Mouse (Mus musculus): ENCODE measurements around the gene Gga1. TPM values are rescaled to one million over a fixed set of nuclear protein-coding genes. Genes with fewer than 3 reads are reported as not detected.

The Gga1 gene
- polyA plus RNA-seq, 1 experiment, result 56.5 TPM

- no peaks in the 10 kb centered on the region for H3K36me3 ChIP-seq (ENCODE audit: control insufficient read depth, insufficient read depth, low read length)
- no peak overlapping the region for H3K27ac ChIP-seq (ENCODE audit: insufficient read depth, low read depth, low read length)
- 79% methylated on average over 13 of the region's 13 CpGs for WGBS
- H3K27me3 ChIP-seq (replicated peaks; ENCODE audit: control insufficient read depth, insufficient read depth, low read length), result no peaks in the 10 kb centered on the region
- TF ChIP-seq POLR2A (IDR thresholded peaks at IDR 0.05; ENCODE audit: low read depth, low read length) (no peak), CTCF (conservative IDR thresholded peaks at IDR 0.05; ENCODE audit: insufficient read depth, insufficient read length, low read depth, low read length) (no peak)
- H3K4me1 ChIP-seq (ENCODE audit: control insufficient read depth, insufficient read depth, low read length), result no peaks in the 10 kb centered on the region
- H3K4me3 ChIP-seq (ENCODE audit: insufficient read depth, low read depth, low read length), result no peak overlapping the region
- DNase-seq, result no peak
Observed at GRCm38 (mm10) chr15:78894726-78895125, 17.7 kb downstream of the Gga1 start.

GRCm38 (mm10) chr15:78895741-78896140 is 18.8 kb downstream of the Gga1 start:
- 67% methylated on average over 2 of the region's 2 CpGs for WGBS
- no peaks in the 10 kb centered on the region for H3K4me1 ChIP-seq (ENCODE audit: control insufficient read depth, insufficient read depth, low read length)
- TF ChIP-seq CTCF (conservative IDR thresholded peaks at IDR 0.05; ENCODE audit: insufficient read depth, insufficient read length, low read depth, low read length) (no peak), POLR2A (IDR thresholded peaks at IDR 0.05; ENCODE audit: low read depth, low read length) (no peak)
- 0 out of 2 replicates have a peak overlapping the region, but pooled peaks have one; percentile 5 for H3K27ac ChIP-seq (ENCODE audit: insufficient read depth, low read depth, low read length)
- no peak for DNase-seq
- H3K27me3 ChIP-seq (replicated peaks; ENCODE audit: control insufficient read depth, insufficient read depth, low read length), result no peaks in the 10 kb centered on the region
- H3K36me3 ChIP-seq (ENCODE audit: control insufficient read depth, insufficient read depth, low read length), result no peaks in the 10 kb centered on the region
- H3K4me3 ChIP-seq (ENCODE audit: insufficient read depth, low read depth, low read length), result no peak overlapping the region

DNA sequence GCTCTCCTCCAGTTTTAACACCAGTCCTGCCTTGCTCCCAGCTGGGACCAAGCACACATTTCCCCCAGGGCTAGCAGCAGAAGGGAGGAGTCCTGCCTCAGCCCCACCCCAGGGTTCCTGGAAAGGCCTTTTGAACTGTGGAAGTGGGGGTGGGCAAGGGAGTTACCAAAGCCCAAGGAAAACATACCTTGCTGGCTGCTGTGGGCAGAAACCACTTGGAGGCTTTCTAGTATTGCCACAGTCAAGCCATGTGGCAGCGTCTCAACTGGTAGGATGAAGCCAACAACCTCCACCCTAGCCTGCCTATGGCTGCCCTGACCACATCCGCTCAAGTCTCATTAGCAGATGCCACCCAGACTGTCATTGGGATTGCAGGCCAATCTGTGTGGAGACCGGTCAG is 19.2 kb downstream of the Gga1 start:
- Histone ChIP-seq H3K4me1 (ENCODE audit: control insufficient read depth, insufficient read depth, low read length) (no peaks in the 10 kb centered on the region), H3K27ac (ENCODE audit: insufficient read depth, low read depth, low read length) (0 out of 2 replicates have a peak overlapping the region, but pooled peaks have one; percentile 5), H3K36me3 (ENCODE audit: control insufficient read depth, insufficient read depth, low read length) (no peaks in the 10 kb centered on the region), H3K27me3 (replicated peaks; ENCODE audit: control insufficient read depth, insufficient read depth, low read length) (no peaks in the 10 kb centered on the region), H3K4me3 (ENCODE audit: insufficient read depth, low read depth, low read length) (no peak overlapping the region)
- TF ChIP-seq POLR2A (IDR thresholded peaks at IDR 0.05; ENCODE audit: low read depth, low read length) (no peak), CTCF (conservative IDR thresholded peaks at IDR 0.05; ENCODE audit: insufficient read depth, insufficient read length, low read depth, low read length) (no peak)
- WGBS, result 79% methylated on average over 3 of the region's 3 CpGs
- peak; percentile 18 for DNase-seq

DNA sequence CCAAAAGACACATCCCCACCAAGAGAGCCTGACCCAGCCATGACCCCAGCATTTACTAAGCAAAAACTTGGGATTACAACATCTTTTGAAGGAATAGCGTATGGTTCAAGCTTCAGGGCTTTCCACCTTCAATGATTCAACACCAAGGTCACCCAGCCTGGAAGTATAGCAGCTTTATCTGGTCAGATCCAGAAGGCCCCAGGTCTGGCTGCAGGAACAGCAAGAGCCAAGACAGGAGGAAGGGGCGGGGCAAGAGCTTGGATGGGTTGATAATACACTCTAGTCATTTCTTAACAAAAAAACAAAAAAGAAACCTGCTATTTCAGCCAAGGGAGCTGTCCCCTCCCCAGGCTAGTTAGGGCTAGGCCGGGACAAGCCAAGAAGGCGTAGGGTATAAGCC is 20.5 kb downstream of the Gga1 start:
- TF ChIP-seq CTCF (conservative IDR thresholded peaks at IDR 0.05; ENCODE audit: insufficient read depth, insufficient read length, low read depth, low read length), result no peak
- no peak for TF ChIP-seq POLR2A (IDR thresholded peaks at IDR 0.05; ENCODE audit: low read depth, low read length)
- Histone ChIP-seq H3K36me3 (ENCODE audit: control insufficient read depth, insufficient read depth, low read length) (no peaks in the 10 kb centered on the region), H3K27me3 (replicated peaks; ENCODE audit: control insufficient read depth, insufficient read depth, low read length) (no peaks in the 10 kb centered on the region), H3K4me3 (ENCODE audit: insufficient read depth, low read depth, low read length) (no peak overlapping the region), H3K27ac (ENCODE audit: insufficient read depth, low read depth, low read length) (0 out of 2 replicates have a peak overlapping the region, but pooled peaks have one; percentile 26), H3K4me1 (ENCODE audit: control insufficient read depth, insufficient read depth, low read length) (no peaks in the 10 kb centered on the region)
- 83% methylated on average over 4 of the region's 4 CpGs for WGBS
- DNase-seq, result peak; percentile 46

DNA sequence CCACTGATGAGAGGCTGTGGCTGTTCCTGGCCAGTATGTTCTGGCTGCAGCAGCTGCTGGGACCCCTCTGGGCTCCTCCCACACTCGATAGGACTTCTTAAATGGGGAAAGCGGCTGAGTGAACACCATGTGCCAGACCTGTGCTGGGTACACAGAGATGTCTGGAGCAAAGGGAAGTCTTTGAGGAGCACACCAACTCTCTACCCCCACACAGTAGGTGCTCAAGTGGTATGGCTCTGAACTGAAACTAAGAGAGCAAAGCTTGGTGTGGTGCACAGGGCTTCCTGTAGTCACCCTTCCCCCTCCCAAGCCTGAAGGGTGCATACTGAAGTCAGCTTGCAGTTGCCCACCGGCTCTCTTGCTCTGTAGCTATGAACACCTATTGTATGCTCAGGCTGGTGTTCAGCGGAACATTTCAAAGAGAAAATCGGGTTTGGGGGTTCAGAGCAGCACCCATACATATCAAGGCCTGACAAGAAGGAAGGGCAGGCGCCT is 21.6 kb downstream of the Gga1 start:
- no peak for TF ChIP-seq CTCF (conservative IDR thresholded peaks at IDR 0.05; ENCODE audit: insufficient read depth, insufficient read length, low read depth, low read length)
- TF ChIP-seq POLR2A (IDR thresholded peaks at IDR 0.05; ENCODE audit: low read depth, low read length), result no peak
- no peak for DNase-seq
- Histone ChIP-seq H3K4me1 (ENCODE audit: control insufficient read depth, insufficient read depth, low read length) (no peaks in the 10 kb centered on the region), H3K4me3 (ENCODE audit: insufficient read depth, low read depth, low read length) (no peak overlapping the region), H3K27ac (ENCODE audit: insufficient read depth, low read depth, low read length) (peak overlapping the region; percentile 8; the same call in 1 of the 2 replicates), H3K36me3 (ENCODE audit: control insufficient read depth, insufficient read depth, low read length) (no peaks in the 10 kb centered on the region), H3K27me3 (replicated peaks; ENCODE audit: control insufficient read depth, insufficient read depth, low read length) (no peaks in the 10 kb centered on the region)
- WGBS, result 66% methylated on average over 6 of the region's 6 CpGs

DNA sequence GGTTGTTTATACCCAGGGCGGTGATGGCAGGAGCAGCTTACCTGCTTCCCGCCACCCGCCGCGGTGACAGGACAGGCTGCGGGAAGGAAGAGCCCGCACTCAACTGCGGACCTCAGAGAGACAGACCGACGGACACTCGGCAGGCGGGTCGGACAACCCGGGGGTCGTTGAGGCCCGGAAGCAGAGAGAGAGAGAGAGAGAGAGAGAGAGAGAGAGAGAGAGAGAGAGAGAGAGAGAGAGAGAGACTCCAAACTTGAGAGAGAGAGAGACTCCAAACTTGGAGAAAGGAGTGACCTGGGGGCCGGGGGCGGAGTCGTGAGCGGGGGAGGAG is 22.4 kb downstream of the Gga1 start, which contains the start of gene Gm49510:
TSS of gene Gm49510 (plus strand) at position 259 of the 331 bp plus-strand sequence.
- DNase-seq, result peak; percentile 33
- Histone ChIP-seq H3K36me3 (ENCODE audit: control insufficient read depth, insufficient read depth, low read length) (no peaks in the 10 kb centered on the region), H3K27ac (ENCODE audit: insufficient read depth, low read depth, low read length) (peak within 1 kb of the TSS; percentile 43), H3K27me3 (replicated peaks; ENCODE audit: control insufficient read depth, insufficient read depth, low read length) (no peaks in the 10 kb centered on the region), H3K4me3 (ENCODE audit: insufficient read depth, low read depth, low read length) (peak within 1 kb of the TSS; percentile 83), H3K4me1 (ENCODE audit: control insufficient read depth, insufficient read depth, low read length) (no peaks in the 10 kb centered on the region)
- TF ChIP-seq POLR2A (IDR thresholded peaks at IDR 0.05; ENCODE audit: low read depth, low read length) (no peak), CTCF (conservative IDR thresholded peaks at IDR 0.05; ENCODE audit: insufficient read depth, insufficient read length, low read depth, low read length) (no peak)
- 4% methylated on average over 19 of the region's 20 CpGs for WGBS

GRCm38 (mm10) chr15:78899740-78900584 is 23.0 kb downstream of the Gga1 start, which contains the start of gene Sh3bp1:
Gene Sh3bp1, plus strand, starts transcription at chr15:78899768.
- H3K4me3 ChIP-seq (ENCODE audit: insufficient read depth, low read depth, low read length), result peak within 1 kb of the TSS; percentile 83

More at GRCm38 (mm10) chr15:78899740-78900584, 23.0 kb downstream of the Gga1 start, which contains the start of gene Sh3bp1:
- no peaks in the 10 kb centered on the region for H3K36me3 ChIP-seq (ENCODE audit: control insufficient read depth, insufficient read depth, low read length)
- TF ChIP-seq CTCF (conservative IDR thresholded peaks at IDR 0.05; ENCODE audit: insufficient read depth, insufficient read length, low read depth, low read length), result no peak
- TF ChIP-seq POLR2A (IDR thresholded peaks at IDR 0.05; ENCODE audit: low read depth, low read length), result no peak
- WGBS, result 6% methylated on average over 47 of the region's 47 CpGs
- H3K27me3 ChIP-seq (replicated peaks; ENCODE audit: control insufficient read depth, insufficient read depth, low read length), result no peaks in the 10 kb centered on the region
- H3K4me1 ChIP-seq (ENCODE audit: control insufficient read depth, insufficient read depth, low read length), result no peaks in the 10 kb centered on the region
- H3K27ac ChIP-seq (ENCODE audit: insufficient read depth, low read depth, low read length), result peak within 1 kb of the TSS; percentile 43
- peak; percentile 72 for DNase-seq

All from kidney, adult 2 months (tissue).